Mouse (Mus musculus): ENCODE data around the gene Ppm1b.

Gene Ppm1b

DNA sequence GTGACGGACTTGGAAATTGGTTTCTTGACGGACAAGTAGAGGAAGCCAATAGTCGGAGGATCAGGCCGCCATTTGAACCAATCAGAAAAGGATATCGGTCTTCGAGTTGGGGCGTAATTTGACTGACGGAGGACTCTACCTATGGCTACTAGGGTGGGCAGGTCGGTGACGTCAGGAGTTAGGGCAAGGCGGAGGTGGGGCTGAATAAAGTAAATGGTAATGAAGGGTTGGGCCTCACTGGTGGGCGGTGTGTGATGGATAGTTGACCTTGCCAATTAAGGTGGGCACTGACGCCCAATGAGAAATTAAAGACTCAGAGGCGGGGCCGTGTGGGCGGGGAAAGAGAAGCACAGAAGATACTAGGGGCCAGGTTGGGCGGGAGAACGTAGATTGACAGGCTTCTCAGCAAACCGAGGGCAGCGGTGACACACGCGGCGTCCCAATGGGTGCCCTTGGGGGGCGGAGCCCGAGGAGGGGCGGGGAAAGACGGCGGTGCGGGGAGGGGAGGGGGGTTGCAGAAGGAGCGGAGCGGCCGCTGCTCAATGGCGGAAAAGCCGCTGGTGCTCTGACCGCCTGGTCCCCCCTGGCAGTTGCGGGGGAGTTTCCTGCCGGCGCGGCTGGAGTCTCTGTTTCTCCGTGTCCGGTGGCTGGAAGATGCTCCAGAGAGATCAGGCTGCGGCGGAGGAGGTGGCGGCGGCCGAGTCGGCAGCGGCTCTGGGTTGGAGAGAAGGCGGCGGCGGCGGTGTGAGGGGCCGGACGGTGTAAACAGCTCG is 1.1 kb downstream of the Ppm1b start:
- DNase-seq (ENCODE audit: low spot score): peak; percentile 100

GRCm38 (mm10) chr17:84958411-84958911 is 1.9 kb downstream of the Ppm1b start:
- peak; percentile 53 for DNase-seq (ENCODE audit: low spot score)

DNA sequence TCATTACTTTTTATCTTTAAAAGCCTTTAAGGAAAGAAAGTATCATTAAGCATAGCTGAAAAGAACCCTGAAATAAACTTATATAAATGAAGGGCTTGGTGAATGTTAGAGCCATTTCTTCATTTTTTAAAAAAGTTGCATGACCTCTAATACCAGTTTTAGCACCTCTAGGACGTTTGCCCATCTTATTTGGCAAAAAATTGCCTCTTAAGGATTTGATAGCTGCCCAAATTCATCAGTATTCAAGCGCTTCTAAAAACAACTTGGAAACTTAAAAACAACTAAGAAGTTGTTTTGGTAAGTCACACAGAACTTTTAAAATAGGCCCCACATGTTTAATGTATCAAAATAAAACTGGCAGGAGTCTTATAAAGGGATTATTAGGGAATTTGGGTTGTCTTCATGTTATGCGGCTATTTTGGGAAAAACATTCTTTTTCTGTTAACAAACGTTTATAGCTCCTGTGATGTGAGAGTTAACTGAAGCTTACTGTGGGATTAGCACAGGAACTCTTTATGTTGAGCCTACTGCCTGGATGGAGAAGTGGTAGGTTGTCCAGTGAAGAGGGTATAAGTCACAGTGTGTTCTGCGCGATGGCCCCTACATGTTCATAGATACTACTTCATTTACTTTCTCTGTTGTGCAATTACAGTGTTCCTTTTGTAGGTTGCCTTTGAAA is 2.6 kb downstream of the Ppm1b start:
- peak; percentile 61 for DNase-seq (ENCODE audit: low spot score)

- DNase-seq (ENCODE audit: low spot score): no peak
Observed at GRCm38 (mm10) chr17:84959665-84960020, 3.1 kb downstream of the Ppm1b start.

- DNase-seq (ENCODE audit: low spot score): peak; percentile 53
Observed at GRCm38 (mm10) chr17:84960136-84960535, 3.6 kb downstream of the Ppm1b start.

DNA sequence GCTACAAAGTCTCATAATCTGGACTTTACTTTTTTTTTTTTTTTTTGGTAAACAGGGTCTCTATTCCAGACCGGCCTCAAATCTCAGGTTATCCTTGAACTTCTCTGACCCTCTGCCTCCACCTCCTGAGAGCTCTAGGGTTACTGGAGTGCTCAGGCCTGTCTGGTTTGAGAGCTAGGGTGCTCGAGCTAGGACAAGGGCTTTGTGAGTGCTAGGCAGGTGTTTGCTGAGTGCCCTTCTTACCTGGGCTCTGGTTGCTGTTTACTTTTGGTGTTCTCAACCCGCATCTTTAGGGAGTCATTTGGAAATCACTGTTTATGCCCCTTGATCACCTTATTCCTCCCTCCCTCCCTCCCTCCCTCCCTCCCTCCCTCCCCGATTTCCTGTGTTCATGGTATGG is 5.5 kb downstream of the Ppm1b start:
- no peak for DNase-seq (ENCODE audit: low spot score)

DNA sequence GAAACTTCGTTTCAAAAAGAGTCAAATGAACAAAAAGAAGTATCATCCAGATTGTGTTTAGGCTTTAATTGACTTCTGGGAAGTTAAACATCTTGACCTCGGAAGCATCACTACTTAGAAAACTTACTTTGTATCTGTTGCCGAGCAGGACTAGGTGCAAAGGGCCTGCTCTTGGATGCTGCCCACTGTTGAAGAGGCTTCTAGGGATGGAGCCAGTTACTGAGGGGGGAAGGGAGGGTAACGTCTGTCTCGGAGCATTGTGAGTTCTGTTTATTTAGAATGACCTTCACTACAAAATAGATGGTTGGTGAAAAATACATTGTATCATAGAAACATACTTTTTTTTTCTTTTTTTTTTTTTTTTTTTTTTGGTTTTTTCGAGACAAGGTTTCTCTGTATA is 7.1 kb downstream of the Ppm1b start:
- no peak for DNase-seq (ENCODE audit: low spot score)

DNA sequence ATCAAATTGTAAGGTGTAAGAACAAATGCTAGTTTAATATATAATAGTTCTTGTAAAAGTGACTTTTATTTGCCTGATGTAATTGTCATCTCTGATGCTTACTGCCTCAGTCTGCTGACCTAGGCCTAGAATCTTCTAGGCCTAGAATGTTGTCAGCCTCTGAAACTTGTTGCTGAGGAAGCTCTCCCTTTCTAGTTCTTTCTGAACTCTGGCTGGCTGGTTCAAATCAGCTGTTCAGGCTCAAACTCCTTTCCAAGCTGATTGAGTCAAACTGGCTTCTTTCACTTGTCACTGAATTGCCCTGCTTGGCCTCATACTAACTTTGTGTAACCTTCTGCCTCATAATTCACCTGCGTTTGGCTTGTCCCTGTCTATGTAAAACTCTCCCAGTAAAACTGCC is 9.7 kb downstream of the Ppm1b start:
- no peak for DNase-seq (ENCODE audit: low spot score)

DNA sequence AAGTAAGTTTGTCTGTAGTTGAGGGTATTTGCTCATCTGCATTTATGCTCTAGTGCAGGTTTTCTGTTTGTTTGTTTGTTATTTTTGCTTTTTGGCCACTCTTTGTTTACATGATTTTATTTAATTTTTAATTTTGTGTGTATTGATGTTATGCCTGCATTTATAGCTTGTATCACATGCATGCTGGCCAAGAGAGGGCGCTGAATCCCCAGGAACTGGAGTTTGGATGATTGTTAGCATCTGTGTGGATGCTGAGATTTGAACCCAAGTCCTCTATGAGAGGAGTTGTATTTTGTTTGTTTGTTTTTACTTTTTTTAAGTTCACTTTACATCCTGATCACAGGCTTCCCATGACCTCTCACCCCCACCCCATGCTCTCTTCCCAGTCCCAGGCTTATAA is 10.5 kb downstream of the Ppm1b start:
- DNase-seq (ENCODE audit: low spot score): no peak

DNA sequence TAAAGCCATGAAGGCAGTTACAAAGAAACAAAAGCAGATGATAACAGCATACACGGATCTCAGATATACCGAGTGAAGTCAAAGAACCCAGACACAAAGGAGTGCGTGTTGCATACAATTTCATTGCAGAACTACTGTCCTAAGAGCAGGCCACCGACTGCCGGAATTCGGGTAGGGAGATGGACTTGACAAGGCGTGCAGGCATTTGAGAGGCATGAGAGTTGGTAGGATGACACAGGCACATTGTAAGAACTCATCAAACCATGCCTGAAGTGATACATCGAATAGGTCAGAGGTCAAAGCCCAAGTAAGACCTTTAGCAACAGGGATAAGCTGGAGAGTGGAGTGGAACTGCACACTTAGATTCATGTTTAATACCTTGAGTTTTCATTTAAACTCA is 13.4 kb downstream of the Ppm1b start:
- no peak for DNase-seq (ENCODE audit: low spot score)

DNA sequence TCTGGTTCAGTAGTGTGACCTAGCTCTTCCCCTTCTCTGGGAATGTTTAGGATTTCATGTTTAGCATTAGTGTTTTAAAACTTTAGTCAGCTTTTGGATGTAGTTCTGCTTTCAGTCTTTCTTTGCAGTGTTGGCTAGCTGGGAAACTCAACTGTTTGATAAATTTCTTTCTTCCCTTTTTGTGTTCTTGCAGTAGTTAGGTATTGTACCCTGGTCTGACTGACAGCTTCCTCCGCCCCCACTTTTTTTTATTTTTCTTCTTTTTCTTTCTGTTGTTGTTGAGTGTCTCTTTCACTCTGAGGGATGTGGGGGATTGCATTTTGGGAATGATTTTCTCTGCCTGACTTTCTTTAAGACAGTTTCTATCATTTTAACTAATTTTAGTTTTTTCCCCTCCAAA is 25.2 kb downstream of the Ppm1b start:
- DNase-seq (ENCODE audit: low spot score): no peak

- no peak for DNase-seq (ENCODE audit: low spot score)
Observed at GRCm38 (mm10) chr17:84982735-84983134, 26.2 kb downstream of the Ppm1b start.

DNA sequence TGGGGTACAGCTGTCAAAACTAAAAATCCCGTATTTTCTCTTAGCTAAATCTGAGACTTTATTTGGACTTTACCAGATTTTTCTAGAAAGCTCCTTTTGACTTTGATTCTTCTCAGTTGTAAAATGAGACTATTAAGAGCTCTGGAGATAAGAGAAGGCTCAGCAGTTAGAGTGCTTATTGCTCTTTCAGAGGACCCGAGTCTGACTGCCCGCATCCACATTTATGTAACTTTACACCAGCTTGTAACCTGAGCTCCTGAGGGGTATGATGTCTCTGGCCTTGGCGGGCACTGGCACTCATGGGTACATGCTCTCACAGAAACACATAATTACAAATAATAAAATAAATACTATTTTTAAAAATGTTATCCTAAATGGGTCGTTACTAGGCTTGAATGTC is 29.8 kb downstream of the Ppm1b start:
- no peak for DNase-seq (ENCODE audit: low spot score)

DNA sequence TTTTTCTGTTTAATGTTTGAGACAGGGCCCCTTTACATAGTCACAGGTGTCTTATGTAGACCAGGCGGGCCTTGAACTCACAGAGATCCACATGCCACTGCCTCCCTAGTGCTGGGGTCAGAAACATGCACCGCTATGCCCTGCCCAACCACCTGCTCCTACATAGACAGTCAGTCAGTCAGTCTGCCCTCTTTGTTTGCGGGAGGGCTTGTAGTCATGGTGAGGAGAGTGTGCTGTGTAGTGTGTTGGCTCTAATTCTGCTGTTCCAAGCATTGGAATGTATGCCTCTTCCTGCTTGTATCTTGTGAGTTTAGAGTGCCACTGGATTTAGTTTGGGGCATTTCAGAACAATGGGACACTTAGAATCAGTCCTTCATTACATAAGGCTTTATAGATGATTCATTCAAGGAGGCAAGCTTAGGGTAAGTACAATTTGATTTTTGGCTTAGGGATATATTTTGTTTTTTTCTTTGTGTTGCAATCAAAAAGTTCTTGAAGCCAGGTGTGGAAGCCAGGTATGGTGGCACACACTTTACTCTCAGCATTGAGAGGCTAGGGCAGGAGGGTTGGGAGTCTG is 31.4 kb downstream of the Ppm1b start:
- no peak for DNase-seq (ENCODE audit: low spot score)

- no peak for DNase-seq (ENCODE audit: low spot score)
Observed at GRCm38 (mm10) chr17:84988514-84988913, 32.0 kb downstream of the Ppm1b start.

- DNase-seq (ENCODE audit: low spot score): no peak
Observed at GRCm38 (mm10) chr17:84995844-84996243, 39.3 kb downstream of the Ppm1b start.

DNA sequence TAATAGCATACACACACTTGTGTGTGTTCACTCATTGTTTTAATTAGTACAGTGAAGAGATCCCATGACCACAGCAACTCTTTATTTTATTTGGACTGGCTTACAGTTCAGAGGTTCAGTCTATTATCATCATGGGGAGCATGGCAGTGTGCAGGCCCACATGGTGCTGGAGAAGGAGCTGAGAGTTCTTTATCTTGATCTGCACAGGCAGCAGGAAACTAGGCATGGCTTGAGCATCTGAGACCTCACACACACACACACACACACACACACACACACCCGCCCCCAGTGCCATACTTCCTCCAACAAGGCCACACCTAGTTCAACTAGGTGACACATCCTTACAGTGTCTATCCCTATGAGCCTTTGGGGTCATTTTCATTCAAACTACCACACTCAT is 41.1 kb downstream of the Ppm1b start:
- no peak for DNase-seq (ENCODE audit: low spot score)

GRCm38 (mm10) chr17:84999636-85000035 is 43.1 kb downstream of the Ppm1b start:
- DNase-seq (ENCODE audit: low spot score): no peak

DNA sequence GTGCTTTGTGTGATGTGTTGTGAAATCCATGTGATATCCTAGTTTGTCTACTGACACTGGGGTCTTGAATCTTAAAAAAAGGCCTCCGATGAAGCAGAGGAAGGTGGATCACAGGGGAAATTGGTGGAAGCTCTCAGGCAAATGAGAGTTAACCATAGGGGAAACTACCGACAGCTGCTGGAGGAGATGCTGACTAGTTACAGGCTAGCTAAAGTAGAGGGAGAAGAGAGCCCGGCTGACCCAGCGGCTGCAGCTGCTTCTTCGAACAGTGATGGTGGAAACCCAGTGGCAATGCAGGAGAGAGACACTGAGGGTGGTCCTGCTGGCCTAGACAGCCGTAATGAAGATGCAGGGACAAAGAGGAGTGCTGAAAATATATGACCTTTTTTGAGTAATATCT is 56.9 kb downstream of the Ppm1b start:
- no peak for DNase-seq (ENCODE audit: low spot score)

- DNase-seq (ENCODE audit: low spot score): no peak
Observed at GRCm38 (mm10) chr17:85014632-85015031, 58.1 kb downstream of the Ppm1b start.

- no peak for DNase-seq (ENCODE audit: low spot score)
Observed at GRCm38 (mm10) chr17:85018344-85018743, 61.8 kb downstream of the Ppm1b start.

- peak; percentile 23 for DNase-seq (ENCODE audit: low spot score)
Observed at GRCm38 (mm10) chr17:85018794-85019193, 62.3 kb downstream of the Ppm1b start.

GRCm38 (mm10) chr17:85020343-85020742 is 63.8 kb downstream of the Ppm1b start:
- no peak for DNase-seq (ENCODE audit: low spot score)
